Mouse (Mus musculus): ENCODE measurements around the gene Gins3. TPM values are rescaled to one million over a fixed set of nuclear protein-coding genes. Genes with fewer than 3 reads are reported as not detected.
"Not testable (repeated sequence)": the region's sequence is repeated elsewhere in the genome, so short reads cannot be mapped to it uniquely, and the experiment has no call there.

Gins3 gene
- under 1 TPM; 0.69 to 0.98 TPM for total RNA-seq (2021)
- long read RNA-seq, experiment 1, partial matches to known transcripts, result 0 of 1 reads
- long read RNA-seq, experiment 1, other reads (novel, unspliced or antisense), result 0 of 1 reads
- long read RNA-seq, experiment 2, result 0 reads

GRCm38 (mm10) chr8:95633262-95634062, at the start of gene Gins3:
Gene Gins3, plus strand, starts transcription at chr8:95633453.
- intact Hi-C loops (cut with DNase I; ENCODE audit: low total_unique reads), result no loop called here

GRCm38 (mm10) chr8:95587339-95587738, 45.9 kb upstream of the Gins3 start:
- no peak for DNase-seq

More at GRCm38 (mm10) chr8:95633262-95634062, at the start of gene Gins3:
- peak; percentile 91 for DNase-seq

GRCm38 (mm10) chr8:95589282-95589681, 44.0 kb upstream of the Gins3 start:
- intact Hi-C loops (cut with DNase I; ENCODE audit: low total_unique reads), result no loop called here
- no peak for DNase-seq

More at GRCm38 (mm10) chr8:95587339-95587738, 45.9 kb upstream of the Gins3 start:
- intact Hi-C loops (cut with DNase I; ENCODE audit: low total_unique reads), result no loop called here

GRCm38 (mm10) chr8:95590539-95590938, 42.7 kb upstream of the Gins3 start:
- intact Hi-C loops (cut with DNase I; ENCODE audit: low total_unique reads), result loop anchor here (10.0 kb wide), 1 partner anchor 324 kb away; no protein-coding TSS in a partner anchor
- DNase-seq, result no peak

- intact Hi-C loops (cut with DNase I; ENCODE audit: low total_unique reads), result loop anchor here (10.0 kb wide), 1 partner anchor 323 kb away; no protein-coding TSS in a partner anchor
- no peak for DNase-seq
Measured at GRCm38 (mm10) chr8:95592131-95592780, 41.0 kb upstream of the Gins3 start.

GRCm38 (mm10) chr8:95593439-95594393, 39.5 kb upstream of the Gins3 start:
- no peak for DNase-seq
- intact Hi-C loops (cut with DNase I; ENCODE audit: low total_unique reads), result loop anchor here (10.0 kb wide), 1 partner anchor 321 kb away; no protein-coding TSS in a partner anchor

- DNase-seq, result no peak
- intact Hi-C loops (cut with DNase I; ENCODE audit: low total_unique reads), result loop anchor here (10.0 kb wide), 1 partner anchor 320 kb away; no protein-coding TSS in a partner anchor
Measured at GRCm38 (mm10) chr8:95595131-95595530, 38.1 kb upstream of the Gins3 start.

- no peak for DNase-seq
- intact Hi-C loops (cut with DNase I; ENCODE audit: low total_unique reads), result loop anchor here (10.0 kb wide), 1 partner anchor 318 kb away; no protein-coding TSS in a partner anchor
Measured at GRCm38 (mm10) chr8:95596841-95597241, 36.4 kb upstream of the Gins3 start.

- DNase-seq, result peak; percentile 32
- intact Hi-C loops (cut with DNase I; ENCODE audit: low total_unique reads), result loop anchor here (10.0 kb wide), 1 partner anchor 315 kb away; no protein-coding TSS in a partner anchor
Measured at GRCm38 (mm10) chr8:95599861-95600260, 33.4 kb upstream of the Gins3 start.

- intact Hi-C loops (cut with DNase I; ENCODE audit: low total_unique reads), result no loop called here
- no peak for DNase-seq
Measured at GRCm38 (mm10) chr8:95601306-95601705, 31.9 kb upstream of the Gins3 start.

- DNase-seq, result no peak
- intact Hi-C loops (cut with DNase I; ENCODE audit: low total_unique reads), result no loop called here
Measured at GRCm38 (mm10) chr8:95602168-95602567, 31.1 kb upstream of the Gins3 start.

GRCm38 (mm10) chr8:95606509-95606908, 26.7 kb upstream of the Gins3 start:
- intact Hi-C loops (cut with DNase I; ENCODE audit: low total_unique reads); DNase-seq: not testable (repeated sequence)

- DNase-seq, result no peak
- intact Hi-C loops (cut with DNase I; ENCODE audit: low total_unique reads), result no loop called here
Measured at GRCm38 (mm10) chr8:95607210-95607609, 26.0 kb upstream of the Gins3 start.

GRCm38 (mm10) chr8:95609406-95609805, 23.8 kb upstream of the Gins3 start:
- intact Hi-C loops (cut with DNase I; ENCODE audit: low total_unique reads), result no loop called here
- DNase-seq, result no peak

GRCm38 (mm10) chr8:95610749-95611148, 22.5 kb upstream of the Gins3 start:
- intact Hi-C loops (cut with DNase I; ENCODE audit: low total_unique reads), result no loop called here
- DNase-seq, result no peak

- intact Hi-C loops (cut with DNase I; ENCODE audit: low total_unique reads), result no loop called here
- no peak for DNase-seq
Measured at GRCm38 (mm10) chr8:95611769-95612168, 21.5 kb upstream of the Gins3 start.

GRCm38 (mm10) chr8:95616383-95616782, 16.9 kb upstream of the Gins3 start:
- intact Hi-C loops (cut with DNase I; ENCODE audit: low total_unique reads), result no loop called here
- no peak for DNase-seq

- no peak for DNase-seq
- intact Hi-C loops (cut with DNase I; ENCODE audit: low total_unique reads), result no loop called here
Measured at GRCm38 (mm10) chr8:95620046-95620445, 13.2 kb upstream of the Gins3 start.

GRCm38 (mm10) chr8:95624833-95625232, 8.4 kb upstream of the Gins3 start:
- DNase-seq, result no peak
- intact Hi-C loops (cut with DNase I; ENCODE audit: low total_unique reads), result no loop called here
